Mouse (Mus musculus) lung, postnatal 25 days (tissue): ENCODE results near the gene Rbfox3.
"Not testable (repeated sequence)": the region's sequence is repeated elsewhere in the genome, so short reads cannot be mapped to it uniquely, and the experiment has no call there.

Source experiments
- DNase-seq: peaks from one replicate; pipeline ENCODE4 v3.0.0; 2022; ENCODE audit warnings: low spot score

The Rbfox3 gene

GRCm38 (mm10) chr11:118818528-118818927 is 92.9 kb downstream of the Rbfox3 start:
- DNase-seq: no peak

GRCm38 (mm10) chr11:118815118-118815517 is 96.3 kb downstream of the Rbfox3 start:
- DNase-seq: no peak

GRCm38 (mm10) chr11:118813942-118814341 is 97.5 kb downstream of the Rbfox3 start:
- DNase-seq: no peak

- no peak for DNase-seq
These were observed 100.0 kb downstream of the Rbfox3 start for GRCm38 (mm10) chr11:118811404-118811803.

GRCm38 (mm10) chr11:118807511-118807910 is 103.9 kb downstream of the Rbfox3 start:
- no peak for DNase-seq

GRCm38 (mm10) chr11:118794856-118795602 is 116.4 kb downstream of the Rbfox3 start:
- DNase-seq: peak; percentile 5

GRCm38 (mm10) chr11:118793639-118794021 is 117.8 kb downstream of the Rbfox3 start:
- no peak for DNase-seq

- no peak for DNase-seq
These were observed 118.3 kb downstream of the Rbfox3 start for GRCm38 (mm10) chr11:118792916-118793638.

GRCm38 (mm10) chr11:118792163-118792915 is 119.1 kb downstream of the Rbfox3 start:
- DNase-seq: no peak

GRCm38 (mm10) chr11:118791391-118791790 is 120.0 kb downstream of the Rbfox3 start:
- DNase-seq: no peak

GRCm38 (mm10) chr11:118788091-118788490 is 123.3 kb downstream of the Rbfox3 start:
- DNase-seq: no peak

- no peak for DNase-seq
These were observed 128.7 kb downstream of the Rbfox3 start for GRCm38 (mm10) chr11:118782677-118783076.

- DNase-seq: peak; percentile 1
These were observed 135.6 kb downstream of the Rbfox3 start for GRCm38 (mm10) chr11:118775753-118776152.

GRCm38 (mm10) chr11:118774777-118775176 is 136.6 kb downstream of the Rbfox3 start:
- DNase-seq: not testable (repeated sequence)

- DNase-seq: no peak
These were observed 138.3 kb downstream of the Rbfox3 start for GRCm38 (mm10) chr11:118773076-118773583.

- DNase-seq: no peak
These were observed 140.0 kb downstream of the Rbfox3 start for GRCm38 (mm10) chr11:118771358-118771757.

- DNase-seq: no peak
These were observed 140.6 kb downstream of the Rbfox3 start for GRCm38 (mm10) chr11:118770789-118771188.

GRCm38 (mm10) chr11:118769542-118769941 is 141.9 kb downstream of the Rbfox3 start:
- no peak for DNase-seq

- no peak for DNase-seq
These were observed 143.0 kb downstream of the Rbfox3 start for GRCm38 (mm10) chr11:118768441-118768840.

- DNase-seq: no peak
These were observed 144.0 kb downstream of the Rbfox3 start for GRCm38 (mm10) chr11:118767411-118767810.

GRCm38 (mm10) chr11:118760296-118760988 is 151.0 kb downstream of the Rbfox3 start:
- DNase-seq: no peak

GRCm38 (mm10) chr11:118759228-118759627 is 152.2 kb downstream of the Rbfox3 start:
- DNase-seq: no peak
